In the genomic region with DNA sequence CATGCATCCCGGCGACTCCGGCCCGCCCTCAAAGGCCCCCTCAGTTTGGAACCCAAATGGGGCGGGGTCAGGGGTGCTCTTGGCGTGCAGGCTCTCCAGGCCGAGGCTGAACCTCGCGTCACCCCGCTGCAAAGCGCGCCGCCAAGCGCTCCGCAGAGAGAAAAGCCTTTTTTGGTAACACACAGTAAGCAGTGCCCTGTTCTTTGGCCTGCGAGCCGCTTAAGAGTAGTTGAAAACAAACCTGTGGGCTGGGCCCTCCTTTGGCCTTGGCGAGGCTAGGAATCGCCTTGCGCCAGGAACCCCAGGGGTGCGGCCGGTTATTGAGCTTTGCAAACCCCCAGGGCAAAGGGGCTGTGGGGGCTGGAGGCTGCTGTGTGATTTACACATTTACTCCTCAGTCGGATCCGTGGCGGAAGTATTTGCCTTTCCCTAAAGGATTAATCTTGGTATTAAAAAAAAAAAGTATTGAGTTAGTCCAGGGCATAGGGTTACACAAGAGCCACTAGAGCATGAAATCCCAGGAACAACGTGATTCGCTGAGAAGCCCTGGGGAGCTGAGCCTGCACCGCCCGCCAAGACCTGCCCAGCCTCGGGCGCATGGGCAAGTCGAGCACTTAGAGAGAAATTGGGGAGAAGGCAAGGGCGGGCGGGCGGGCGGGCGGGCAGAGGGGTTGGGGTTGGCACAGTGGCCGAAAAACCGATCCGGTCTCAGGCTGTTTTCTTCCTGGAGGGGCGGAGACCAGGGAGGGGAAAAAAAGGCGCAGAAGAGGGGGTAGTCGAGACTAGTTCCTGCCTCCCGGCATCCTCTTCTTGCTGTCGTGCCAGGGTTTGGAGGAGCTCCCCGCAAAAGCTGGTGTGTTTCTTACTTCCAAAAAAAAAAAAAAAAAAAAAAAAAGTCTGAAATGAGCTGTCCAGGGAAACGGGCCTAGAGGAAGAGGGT, we compare ENCODE assay signal across 8 mouse cellular contexts. TPM values are rescaled to one million over a fixed set of nuclear protein-coding genes. Genes with fewer than 3 reads are reported as not detected.
DNase-seq lines count a peak whose midpoint lies in the region; ATAC-seq and TF ChIP-seq lines count a peak whose summit lies in the region.

No protein-coding gene starts in this region.

- H3K4me3 ChIP-seq in forebrain, embryonic 10.5 days = peak overlapping the region; percentile 46
- H3K4me3 ChIP-seq in lung, postnatal 0 days (ENCODE audit: low read depth, low read length) = peak overlapping the region; percentile 21

- no peaks in the 10 kb centered on the region for H3K36me3 ChIP-seq in forebrain, embryonic 10.5 days (replicated peaks)
- H3K36me3 ChIP-seq in lung, postnatal 0 days (ENCODE audit: insufficient read depth, low read length) = no peaks in the 10 kb centered on the region

- H3K9me3 ChIP-seq in forebrain, embryonic 10.5 days = no peaks in the 10 kb centered on the region
- H3K9me3 ChIP-seq in lung, postnatal 0 days (ENCODE audit: low read length) = no peaks in the 10 kb centered on the region

- TF ChIP-seq EP300 in lung, postnatal 0 days (IDR thresholded peaks at IDR 0.05) = peak; percentile 5

- peak overlapping the region; percentile 39 for H3K9ac ChIP-seq in lung, postnatal 0 days (replicated peaks; ENCODE audit: low read depth)

- DNase-seq in CD4-positive helper T cell, adult 2 months (ENCODE audit: low read depth, low spot score) = peak; percentile 83
- DNase-seq in adrenal gland, postnatal 4 days (ENCODE audit: low spot score in 2 of 2) = peak; percentile 46 to 62
- peak; percentile 78 for DNase-seq in forebrain, embryonic 10.5 days (ENCODE audit: extremely low spot score, low spot score)
- DNase-seq in heart, postnatal 10 days = peak; percentile 89 to 91
- DNase-seq in kidney, postnatal 4 days = peak; percentile 83 to 92
- peak; percentile 98 for DNase-seq in lung, postnatal 0 days (ENCODE audit: low spot score)
- DNase-seq in ovary, postnatal 10 days (ENCODE audit: low spot score) = peak; percentile 69
- peak; percentile 75 to 77 for DNase-seq in thymus, postnatal 10 days (ENCODE audit: low spot score in 2 of 2)

- H3K27ac ChIP-seq in forebrain, embryonic 10.5 days = peak overlapping the region; percentile 98
- peak overlapping the region; percentile 99 for H3K27ac ChIP-seq in lung, postnatal 0 days (ENCODE audit: low read length)

- H3K27me3 ChIP-seq in forebrain, embryonic 10.5 days (ENCODE audit: poor library complexity, severe bottlenecking) = peaks cover 37% of the 10 kb centered on the region
- H3K27me3 ChIP-seq in lung, postnatal 0 days (replicated peaks; ENCODE audit: insufficient read depth, low read length) = no peaks in the 10 kb centered on the region

- H3K4me1 ChIP-seq in forebrain, embryonic 10.5 days = peaks cover 100% of the 10 kb centered on the region
- H3K4me1 ChIP-seq in lung, postnatal 0 days (ENCODE audit: insufficient read depth, low read depth, low read length) = peaks cover 43% of the 10 kb centered on the region

- peak; percentile 70 for TF ChIP-seq CTCF in lung, postnatal 0 days (IDR thresholded peaks at IDR 0.05)

- WGBS in forebrain, embryonic 10.5 days = under 1% methylated on average over 47 of the region's 47 CpGs
- under 1% methylated on average over 46 of the region's 47 CpGs for WGBS in lung, postnatal 0 days

- H3K4me2 ChIP-seq in lung, postnatal 0 days (replicated peaks; ENCODE audit: low read depth, low read length) = peak overlapping the region; percentile 60

- ATAC-seq in lung, postnatal 0 days = peak; percentile 73

- intact Hi-C loops in heart, postnatal 10 days (cut with DNase I) = no loop called here

RNA-seq across cellular contexts. Expression of gene Irf2bpl, which starts 3.8 kb away (rescaled TPM):
- total RNA-seq in adrenal gland, postnatal 4 days (2021) = 10 to 100 TPM; 78.0 to 81.7 TPM
- polyA plus RNA-seq in forebrain, embryonic 10.5 days (2016; fragmentation: Nextera tagmentation; extraction: Ambion mirVana) = 20.5 and 22.6 TPM in 2 replicates
- 10 to 100 TPM; 60.3 to 67.5 TPM for total RNA-seq in heart, postnatal 10 days (2021)
- 39.5 and 49.1 TPM in 2 replicates for polyA plus RNA-seq in lung, postnatal 0 days (2015; fragmentation: Nextera tagmentation; extraction: Ambion mirVana)

RNA-seq across cellular contexts. Expression of gene Cipc, which starts 58.4 kb away (rescaled TPM):
- total RNA-seq in adrenal gland, postnatal 4 days (2021) = 10 to 100 TPM; 21.7 to 23.5 TPM
- polyA plus RNA-seq in forebrain, embryonic 10.5 days (2016; fragmentation: Nextera tagmentation; extraction: Ambion mirVana) = 39.1 and 40.4 TPM in 2 replicates
- total RNA-seq in heart, postnatal 10 days (2021) = 10 to 100 TPM; 36.5 to 45.1 TPM
- polyA plus RNA-seq in lung, postnatal 0 days (2015; fragmentation: Nextera tagmentation; extraction: Ambion mirVana) = 12.5 and 14.8 TPM in 2 replicates

Comparison
In these comparisons a context has a peak if more than half of its experiments do, and no peak if none do; other contexts are left out.
1. Peak in every context shown above with its lines: DNase-seq, ATAC-seq, H3K4me3 ChIP-seq and H3K27ac ChIP-seq.